Mouse (Mus musculus) CH12.LX (cell line): Measurements from ENCODE around the gene Prepl. TPM values are rescaled to one million over a fixed set of nuclear protein-coding genes. Genes with fewer than 3 reads are reported as not detected.

Experiments used
- DNase-seq: peaks from one replicate; pipeline ENCODE4 v3.0.0-alpha.2; 2013; ENCODE audit errors: extremely low read depth
- H3K27ac ChIP-seq: 2 replicates; pipeline ENCODE4 v1.5.1; 2012; ENCODE audit warnings: low read depth, mild to moderate bottlenecking, control low read depth, moderate library complexity; ENCODE audit not compliant: insufficient read depth
- H3K27me3 ChIP-seq: replicated peaks from 2 replicates; pipeline ENCODE3; 2012; ENCODE audit warnings: inconsistent platforms
- H3K36me3 ChIP-seq, 2 experiments: replicated peaks in 1 of 2; 2 replicates each; pipeline versions ENCODE3 to v1.6.1; 2012; ENCODE audit warnings: inconsistent platforms in 1 of 2, low read length in 1 of 2, mild to moderate bottlenecking in 1 of 2, mixed read lengths in 1 of 2, moderate library complexity in 1 of 2; ENCODE audit not compliant: control insufficient read depth in 1 of 2, insufficient read depth in 1 of 2
- H3K4me1 ChIP-seq, 2 experiments: 2 replicates each; pipeline ENCODE4 v1.6.1; 2012; ENCODE audit warnings: inconsistent platforms in 1 of 2, moderate library complexity in 1 of 2; ENCODE audit not compliant: insufficient read depth in 2 of 2, control insufficient read depth in 1 of 2
- H3K4me2 ChIP-seq: 2 replicates; pipeline ENCODE4 v1.6.1; 2012; ENCODE audit warnings: low read depth, mild to moderate bottlenecking, control low read depth; ENCODE audit not compliant: poor library complexity, insufficient read depth, severe bottlenecking
- H3K4me3 ChIP-seq, 3 experiments: fragments of 150-350 bp in 1 of 3; sonication (generic) in 1 of 3; replicated peaks in 1 of 3; 2 replicates each; pipeline versions ENCODE3 to v1.5.1; 2011 to 2012; ENCODE audit warnings: low read depth in 2 of 3, low read length in 2 of 3, mild to moderate bottlenecking in 2 of 3, moderate library complexity in 2 of 3, control low read depth in 1 of 3, improper control_type of control experiment in 1 of 3, inconsistent platforms in 1 of 3, mixed read lengths in 1 of 3; ENCODE audit not compliant: poor library complexity in 1 of 3
- H3K79me2 ChIP-seq: replicated peaks from 2 replicates; pipeline ENCODE4 v1.6.1; 2012; ENCODE audit warnings: mild to moderate bottlenecking, moderate library complexity; ENCODE audit not compliant: control insufficient read depth, poor library complexity, insufficient read depth, severe bottlenecking; ENCODE audit errors: extremely low read depth
- H3K9ac ChIP-seq: 2 replicates; pipeline ENCODE4 v1.6.1; 2012; ENCODE audit warnings: low read depth, mild to moderate bottlenecking, control low read depth, moderate library complexity; ENCODE audit not compliant: insufficient read depth
- H3K9me3 ChIP-seq: replicated peaks from 2 replicates; pipeline ENCODE3; 2012; ENCODE audit warnings: low read length, inconsistent platforms, mixed read lengths
- CHD1 ChIP-seq: IDR thresholded peaks from 2 replicates; pipeline ENCODE4 v1.6.1; 2012; ENCODE audit warnings: low read depth, low read length, improper control_type of control experiment, inconsistent platforms
- CHD2 ChIP-seq: IDR thresholded peaks from 2 replicates; pipeline ENCODE4 v1.6.1; 2011; ENCODE audit warnings: low read length, improper control_type of control experiment
- CTCF ChIP-seq, 2 experiments: IDR thresholded peaks in 1 of 2; conservative IDR thresholded peaks in 1 of 2; 2 replicates each; pipeline ENCODE4 v1.5.1; 2011 to 2012; ENCODE audit warnings: low read depth in 2 of 2, low read length in 2 of 2, improper control_type of control experiment in 1 of 2, inconsistent platforms in 1 of 2, mild to moderate bottlenecking in 1 of 2, moderate library complexity in 1 of 2
- E2F4 ChIP-seq: IDR thresholded peaks from 2 replicates; pipeline ENCODE4 v1.6.1; 2011; ENCODE audit warnings: low read depth, low read length, improper control_type of control experiment; ENCODE audit not compliant: insufficient replicate concordance
- ELF1 ChIP-seq: IDR thresholded peaks from 2 replicates; pipeline ENCODE4 v1.6.1; 2014; ENCODE audit warnings: low read depth, mild to moderate bottlenecking, inconsistent platforms, low read length, improper control_type of control experiment
- EP300 ChIP-seq: IDR thresholded peaks from 2 replicates; pipeline ENCODE4 v1.6.1; 2011; ENCODE audit warnings: low read length, improper control_type of control experiment
- ETS1 ChIP-seq: conservative IDR thresholded peaks from 2 replicates; pipeline ENCODE4 v1.6.1; 2012; ENCODE audit warnings: low read depth, mild to moderate bottlenecking, inconsistent platforms, low read length, improper control_type of control experiment, moderate library complexity
- GABPA ChIP-seq: IDR thresholded peaks from 2 replicates; pipeline ENCODE4 v1.6.1; 2012; ENCODE audit warnings: low read depth, low read length, improper control_type of control experiment, inconsistent platforms; ENCODE audit not compliant: insufficient replicate concordance
- IRF4 ChIP-seq: IDR thresholded peaks from 2 replicates; pipeline ENCODE4 v1.6.1; 2014; ENCODE audit warnings: low read depth, mild to moderate bottlenecking, inconsistent platforms, low read length, improper control_type of control experiment
- KAT2A ChIP-seq: IDR thresholded peaks from 2 replicates; pipeline ENCODE4 v1.6.1; 2012; ENCODE audit warnings: low read length, improper control_type of control experiment, inconsistent platforms; ENCODE audit not compliant: insufficient replicate concordance
- MAFK ChIP-seq: IDR thresholded peaks from 2 replicates; pipeline ENCODE4 v1.6.1; 2011; ENCODE audit warnings: low read length, improper control_type of control experiment; ENCODE audit not compliant: insufficient replicate concordance
- MAX ChIP-seq: IDR thresholded peaks from 2 replicates; pipeline ENCODE4 v1.6.1; 2011; ENCODE audit warnings: low read length, improper control_type of control experiment
- MAZ ChIP-seq: IDR thresholded peaks from 2 replicates; pipeline ENCODE4 v1.6.1; 2012; ENCODE audit warnings: low read depth, mild to moderate bottlenecking, inconsistent platforms, low read length, improper control_type of control experiment, moderate library complexity
- MEF2A ChIP-seq: IDR thresholded peaks from 2 replicates; pipeline ENCODE4 v1.6.1; 2014; ENCODE audit warnings: low read depth, mild to moderate bottlenecking, inconsistent platforms, low read length, improper control_type of control experiment, borderline replicate concordance
- MXI1 ChIP-seq: IDR thresholded peaks from 2 replicates; pipeline ENCODE4 v1.6.1; 2011; ENCODE audit warnings: mild to moderate bottlenecking, low read depth, low read length, improper control_type of control experiment
- MYC ChIP-seq: IDR thresholded peaks from 2 replicates; pipeline ENCODE4 v1.6.1; 2011; ENCODE audit warnings: low read depth, mild to moderate bottlenecking, improper control_type of control experiment, low read length
- NRF1 ChIP-seq: IDR thresholded peaks from 2 replicates; pipeline ENCODE4 v1.6.1; 2014; ENCODE audit warnings: low read depth, mild to moderate bottlenecking, inconsistent platforms, low read length, improper control_type of control experiment, moderate library complexity
- PAX5 ChIP-seq: IDR thresholded peaks from 2 replicates; pipeline ENCODE4 v1.6.1; 2012; ENCODE audit warnings: low read length, inconsistent platforms, mixed read lengths
- RCOR1 ChIP-seq: conservative IDR thresholded peaks from 2 replicates; pipeline ENCODE4 v1.6.1; 2012; ENCODE audit warnings: low read depth, mild to moderate bottlenecking, inconsistent platforms, low read length, improper control_type of control experiment
- SIN3A ChIP-seq: IDR thresholded peaks from 2 replicates; pipeline ENCODE4 v1.6.1; 2012; ENCODE audit warnings: low read length, improper control_type of control experiment, inconsistent platforms
- SMC3 ChIP-seq: IDR thresholded peaks from 2 replicates; pipeline ENCODE4 v1.6.1; 2011; ENCODE audit warnings: low read depth, low read length, improper control_type of control experiment
- TBP ChIP-seq: conservative IDR thresholded peaks from 2 replicates; pipeline ENCODE4 v1.6.1; 2011; ENCODE audit warnings: low read depth, low read length, improper control_type of control experiment
- TCF12 ChIP-seq: IDR thresholded peaks from 2 replicates; pipeline ENCODE4 v1.6.1; 2014; ENCODE audit warnings: low read depth, mild to moderate bottlenecking, inconsistent platforms, low read length, improper control_type of control experiment
- USF2 ChIP-seq: conservative IDR thresholded peaks from 2 replicates; pipeline ENCODE4 v1.6.1; 2011; ENCODE audit warnings: low read depth, low read length, improper control_type of control experiment
- ZKSCAN1 ChIP-seq: IDR thresholded peaks from 2 replicates; pipeline ENCODE4 v1.6.1; 2012; ENCODE audit warnings: low read depth, inconsistent platforms, low read length, improper control_type of control experiment, borderline replicate concordance
- ZMIZ1 ChIP-seq: IDR thresholded peaks from 2 replicates; pipeline ENCODE4 v1.6.1; 2012; ENCODE audit warnings: low read depth, mild to moderate bottlenecking, inconsistent platforms, low read length, improper control_type of control experiment
- dilution Hi-C: fragments of 300-500 bp; cut with MboI; formaldehyde crosslinking; loops from 2 replicates; pipeline ENCODE4 v1.14.3; 2020; ENCODE audit warnings: low sequenced_read_pairs; ENCODE audit not compliant: extremely low pct_unique_long_range_greater_than_20kb, extremely low pct_ligation_motif_present
- in situ Hi-C: fragments of 300-500 bp; cut with MboI; formaldehyde crosslinking; loops from 3 replicates; pipeline ENCODE4 v1.14.3; 2019; ENCODE audit warnings: low sequenced_read_pairs, low pct_ligation_motif_present, low pct_unique_long_range_greater_than_20kb, mixed read lengths
- polyA plus RNA-seq: library from polyadenylated mRNA; unstranded; fragments of >175 nt; gene quantifications from 2 replicates; pipeline ENCODE4 v1.2.1, GENCODE M21; 2012; ENCODE audit warnings: low read depth; ENCODE audit not compliant: insufficient read length
- total RNA-seq, 2 experiments: library from RNA; depleted of rRNA; stranded (reverse); fragments of 300-350 nt in 1 of 2; fragments of >200 nt in 1 of 2; gene quantifications; 2 replicates each; pipeline ENCODE4 v1.2.3; 2012 to 2014

Gene Prepl
- total and polyA plus RNA-seq, 3 experiments = 7.0 to 22.9 (median 8.5) TPM

DNA sequence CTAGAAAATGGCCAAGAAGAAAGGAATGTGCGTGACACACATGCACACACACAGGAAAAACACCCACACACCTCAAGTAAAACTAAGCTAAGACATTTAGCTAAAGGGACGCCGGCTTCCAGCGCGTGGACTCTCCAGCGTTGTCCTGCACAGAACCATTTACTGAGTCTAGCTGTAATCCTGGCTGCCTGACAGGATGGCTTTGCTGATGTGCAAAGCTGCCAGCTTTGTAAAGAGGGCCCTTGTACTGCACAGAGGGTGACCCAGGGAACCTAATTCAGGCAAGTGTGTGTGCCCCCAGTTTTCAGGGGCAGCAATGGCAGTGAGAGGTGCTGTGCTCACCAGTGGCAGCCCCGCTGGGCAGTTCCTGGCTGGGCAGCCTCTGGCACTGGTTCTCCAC is 22.7 kb downstream of the Prepl start:
- H3K36me3 ChIP-seq = peaks cover 54 to 89% of the 10 kb centered on the region in 2 experiments
- H3K27ac ChIP-seq = no peak overlapping the region

DNA sequence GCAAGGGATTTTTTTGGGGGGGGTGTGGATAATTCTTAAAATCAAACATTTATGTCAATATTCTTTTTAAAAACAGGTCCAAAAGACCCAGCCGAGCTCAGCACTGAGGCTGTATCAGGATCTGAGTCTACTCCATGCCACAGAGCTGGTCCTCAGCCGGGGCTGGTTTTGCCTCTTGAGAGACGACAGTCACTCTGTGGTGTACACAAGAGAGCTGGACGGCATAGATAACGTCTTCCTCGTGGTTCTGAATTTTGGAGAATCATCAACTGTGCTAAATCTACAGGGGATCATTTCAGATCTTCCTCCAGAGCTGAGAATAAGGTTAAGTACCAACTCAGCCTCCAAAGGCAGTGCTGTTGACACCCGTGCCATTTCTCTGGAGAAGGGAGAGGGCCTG is 26.5 kb downstream of the Prepl start:
- in situ Hi-C loops = no loop called here
- Histone ChIP-seq H3K4me3 (no peak overlapping the region), H3K27me3 (no peaks in the 10 kb centered on the region), H3K4me2 (no peak overlapping the region), H3K9me3 (no peaks in the 10 kb centered on the region), H3K9ac (no peak overlapping the region), H3K4me1 (no peaks in the 10 kb centered on the region), H3K36me3 (peaks cover 31 to 57% of the 10 kb centered on the region in 2 experiments), H3K79me2 (no peaks in the 10 kb centered on the region), H3K27ac (no peak overlapping the region)
- dilution Hi-C loops = no loop called here
- DNase-seq = no peak
- TF ChIP-seq KAT2A (no peak), TCF12 (no peak), ZKSCAN1 (no peak), MAX (no peak), MAFK (no peak), TBP (no peak), ETS1 (no peak), IRF4 (no peak), E2F4 (no peak), ZMIZ1 (no peak), SMC3 (no peak), PAX5 (no peak), RCOR1 (no peak), NRF1 (no peak), CTCF (conservative IDR thresholded peaks at IDR 0.05 in 1 of 2, IDR thresholded peaks at IDR 0.05 in 1 of 2; ENCODE audit: low read depth in 2 of 2, low read length in 2 of 2) (no peak), MYC (no peak), USF2 (no peak), GABPA (no peak), MAZ (no peak)
- TF ChIP-seq, all 38 proteins: peak for 0

More for the DNA sequence above, 22.7 kb downstream of the Prepl start:
- in situ Hi-C loops = no loop called here
- dilution Hi-C loops = no loop called here
- no peak overlapping the region for H3K9ac ChIP-seq
- H3K27me3 ChIP-seq = no peaks in the 10 kb centered on the region
- no peaks in the 10 kb centered on the region for H3K79me2 ChIP-seq
- DNase-seq = no peak
- H3K9me3 ChIP-seq = no peaks in the 10 kb centered on the region
- H3K4me2 ChIP-seq = no peak overlapping the region
- H3K4me3 ChIP-seq = no peak overlapping the region
- no peaks in the 10 kb centered on the region for H3K4me1 ChIP-seq
- TF ChIP-seq TCF12 (no peak), USF2 (no peak), EP300 (no peak), KAT2A (no peak), ETS1 (no peak), TBP (no peak), ELF1 (no peak), MEF2A (no peak), SIN3A (no peak), MXI1 (no peak), CHD2 (no peak), MAFK (no peak), CHD1 (no peak), MAX (no peak), SMC3 (no peak), MYC (no peak), RCOR1 (no peak)
